Mouse (Mus musculus) spleen, postnatal 36 days (tissue): ENCODE measurements at regions not wholly inside any gene's neighbourhood (a gene's known extent, or its start where the extent isn't known, plus 50 kb on each side); places are given as distances from the start of the nearest gene placed in this dataset.
"Not testable (repeated sequence)": the region's sequence is repeated elsewhere in the genome, so short reads cannot be mapped to it uniquely, and the experiment has no call there.

Source experiments
- DNase-seq, 2 experiments: peaks; one replicate each; pipeline ENCODE4 v3.0.0; 2022; ENCODE audit warnings: low spot score in 2 of 2, mixed read lengths in 1 of 2

DNA sequence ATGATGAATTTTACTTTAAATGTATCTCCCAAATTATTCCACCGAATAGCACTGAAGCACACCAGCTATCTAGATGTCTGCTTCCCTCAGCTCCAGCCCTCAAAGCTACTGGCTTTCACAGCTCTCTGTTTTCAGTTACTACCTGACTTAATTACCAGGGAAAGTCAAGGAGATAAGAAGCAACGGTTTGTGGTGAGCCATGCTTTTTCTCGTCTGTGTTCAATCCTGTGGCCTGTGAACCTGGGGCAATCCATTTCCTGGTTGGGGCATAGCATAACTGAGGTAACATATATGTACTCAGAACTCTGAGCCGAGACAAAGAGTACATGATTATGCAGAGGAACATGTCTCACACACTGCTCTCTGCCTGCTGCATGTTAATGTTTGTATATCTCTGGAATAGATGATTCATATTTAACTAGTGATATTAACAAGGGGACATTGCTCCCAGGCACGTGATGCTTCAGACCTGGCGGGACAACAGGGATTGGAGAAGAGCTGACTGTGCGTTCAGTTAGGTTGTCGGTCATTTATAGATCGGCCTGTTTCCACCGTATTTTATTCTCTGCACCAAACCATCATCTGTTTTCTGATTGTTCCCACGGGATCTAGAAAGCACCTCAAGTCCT lies 453.3 kb downstream of the Dad1 start:
- DNase-seq: no peak

DNA sequence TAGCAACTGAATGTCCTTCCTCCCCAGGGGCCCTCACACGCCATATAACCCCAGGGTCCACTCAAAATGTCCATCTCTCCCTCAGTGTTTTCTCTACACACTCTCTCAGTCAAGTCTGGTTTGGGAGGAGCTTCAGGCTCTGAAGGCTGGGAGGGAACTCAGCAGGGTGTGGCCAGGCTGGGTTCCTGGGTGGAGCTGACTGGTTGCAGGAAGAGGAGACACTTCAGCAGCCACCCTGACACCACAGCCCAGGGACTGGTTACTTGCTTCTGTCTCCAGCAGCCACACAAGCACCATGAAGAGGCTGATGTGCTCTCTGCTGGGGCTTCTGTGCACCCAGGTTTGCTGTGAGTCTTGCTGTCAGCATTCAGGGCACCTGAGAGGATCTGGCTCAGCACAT lies 458.7 kb downstream of the Dad1 start:
- DNase-seq: peak; percentile 36 to 37

- no peak for DNase-seq
Observed at GRCm38 (mm10) chr14:53794527-53794926, 459.4 kb downstream of the Dad1 start.

DNA sequence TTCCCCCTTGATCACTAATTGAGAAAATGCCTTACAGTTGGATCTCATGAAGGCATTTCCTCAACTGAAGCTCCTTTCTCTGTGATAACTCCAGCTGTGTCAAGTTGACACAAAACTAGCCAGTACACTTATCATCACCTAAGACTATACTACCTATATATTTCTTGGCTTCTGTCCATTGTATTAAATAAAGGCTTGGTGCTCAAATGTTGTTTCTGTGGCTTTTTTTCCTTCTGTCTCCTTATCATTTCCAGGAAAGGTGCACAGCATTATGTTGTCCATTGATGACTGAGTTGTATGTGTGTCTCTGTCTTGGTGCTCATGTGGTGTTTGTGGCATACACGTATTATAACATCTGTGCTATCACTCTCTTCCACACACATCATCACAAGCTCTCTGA lies 461.5 kb downstream of the Dad1 start:
- DNase-seq: not testable (repeated sequence)

DNA sequence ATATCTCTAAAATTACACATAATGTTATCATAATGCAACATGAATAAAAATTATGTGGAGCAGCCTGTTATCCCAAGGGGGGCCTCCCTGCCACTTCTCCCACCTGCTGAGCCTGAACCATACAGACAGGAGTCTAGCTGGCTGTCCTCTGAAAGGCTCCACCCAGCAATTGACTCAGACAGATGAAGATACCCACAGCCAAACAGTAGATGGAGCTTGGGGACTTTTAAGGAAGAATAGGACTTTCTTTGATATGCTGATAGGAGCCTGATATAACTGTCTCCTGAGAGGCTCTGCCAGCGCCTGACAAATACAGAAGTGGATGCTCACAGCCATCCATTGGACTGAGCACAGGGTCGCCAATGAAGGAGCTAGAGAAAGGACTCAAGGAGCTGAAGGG lies 468.4 kb downstream of the Dad1 start:
- DNase-seq: not testable (repeated sequence)

DNA sequence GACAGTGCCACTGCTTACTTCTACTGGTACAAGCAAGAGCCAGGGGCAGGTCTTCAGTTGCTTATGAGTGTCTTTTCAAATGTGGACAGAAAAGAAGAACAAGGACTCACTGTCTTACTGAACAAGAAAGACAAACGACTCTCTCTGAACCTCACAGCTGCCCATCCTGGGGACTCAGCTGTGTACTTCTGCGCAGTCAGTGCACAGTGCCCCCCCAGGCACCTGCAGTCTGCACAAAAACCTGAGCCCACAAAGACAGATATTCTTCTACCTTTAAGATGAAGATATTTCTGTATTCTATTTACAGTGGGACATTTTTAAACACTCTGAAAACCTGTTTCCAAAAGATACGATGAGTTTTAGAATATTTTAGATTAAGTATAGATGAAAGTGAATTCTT lies 476.5 kb downstream of the Dad1 start:
- DNase-seq: no peak

DNA sequence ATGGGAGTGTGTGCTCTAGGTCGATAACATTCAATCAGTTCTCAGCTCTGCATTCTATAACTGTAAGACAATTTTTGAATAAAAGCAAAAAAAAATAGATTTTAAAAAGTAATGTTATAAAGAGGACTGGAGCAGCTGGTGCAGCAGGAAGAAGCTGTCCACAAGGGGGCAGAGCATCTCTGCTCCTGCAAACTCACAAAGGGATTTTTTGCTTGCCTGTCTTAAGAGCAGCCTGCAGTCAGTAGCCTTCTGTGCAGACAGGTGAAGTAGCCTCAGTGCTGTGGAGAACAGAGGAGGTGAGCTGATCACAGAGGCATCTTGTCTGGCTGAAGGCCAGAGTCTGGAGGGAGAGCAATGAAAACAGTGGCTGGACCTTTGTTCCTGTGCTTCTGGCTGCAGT lies 477.2 kb downstream of the Dad1 start:
- not testable (repeated sequence) for DNase-seq

DNA sequence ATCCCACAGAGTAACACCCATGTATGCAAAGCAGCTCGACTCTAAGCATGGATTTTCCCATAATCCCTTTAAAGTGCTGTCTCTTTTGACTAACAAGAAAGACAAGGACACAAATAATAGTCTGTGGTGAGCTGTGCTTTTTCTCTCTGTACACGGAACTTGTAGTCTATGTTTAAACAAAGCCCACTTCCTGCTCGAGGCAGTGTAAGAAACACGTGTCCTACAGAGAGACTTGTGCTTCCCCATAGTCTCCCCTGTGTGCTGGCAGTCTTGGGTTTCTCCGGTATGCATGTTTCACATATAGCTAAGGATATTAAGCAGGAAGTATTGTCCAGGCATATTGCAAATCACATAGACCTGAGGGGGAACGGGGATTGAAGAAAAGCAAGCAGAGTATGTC lies 487.4 kb downstream of the Dad1 start:
- DNase-seq: not testable (repeated sequence)

- not testable (repeated sequence) for DNase-seq
Observed at GRCm38 (mm10) chr14:53765918-53766317, 488.0 kb downstream of the Dad1 start.

- not testable (repeated sequence) for DNase-seq
Observed at GRCm38 (mm10) chr14:53760578-53760977, 493.3 kb downstream of the Dad1 start.

GRCm38 (mm10) chr14:53757782-53758181 lies 496.1 kb downstream of the Dad1 start:
- DNase-seq: not testable (repeated sequence)

GRCm38 (mm10) chr14:53757095-53757494 lies 496.8 kb downstream of the Dad1 start:
- not testable (repeated sequence) for DNase-seq

DNA sequence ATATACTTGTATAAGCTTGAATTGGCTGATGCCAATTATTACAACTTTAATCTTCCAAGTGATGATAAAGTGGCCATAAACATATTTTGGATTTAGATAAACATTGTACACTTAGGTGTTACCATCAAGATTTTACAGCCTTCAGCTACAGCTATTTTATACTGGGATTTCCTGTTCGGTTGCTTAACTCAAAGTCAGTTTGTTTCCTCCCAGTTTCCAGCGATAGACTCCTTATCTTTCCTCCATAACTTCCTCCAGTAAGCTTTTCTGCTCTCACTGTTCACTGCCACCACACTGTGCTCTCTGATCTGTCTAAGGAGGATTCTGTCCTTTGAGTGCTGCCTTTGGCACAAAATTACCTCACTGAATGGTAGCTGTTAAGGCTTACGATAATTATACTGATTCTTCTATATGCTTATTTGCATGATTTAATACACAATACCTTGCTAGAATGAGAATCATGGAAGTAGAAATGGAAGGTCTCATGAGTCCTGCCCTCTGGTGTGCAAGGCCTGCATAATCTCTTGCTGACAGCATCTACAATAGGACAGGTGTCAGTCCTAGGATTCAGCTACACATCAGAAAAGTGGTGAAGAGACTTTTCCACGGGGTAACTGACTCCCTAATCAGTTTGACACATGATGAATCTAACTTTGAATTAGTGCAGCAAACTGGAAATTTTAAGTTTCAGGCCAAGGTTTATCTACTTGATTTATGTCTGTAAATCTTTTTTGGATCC lies 503.0 kb downstream of the Dad1 start:
- DNase-seq: no peak

- not testable (repeated sequence) for DNase-seq
Observed at GRCm38 (mm10) chr14:53743552-53743951, 510.4 kb downstream of the Dad1 start.

DNA sequence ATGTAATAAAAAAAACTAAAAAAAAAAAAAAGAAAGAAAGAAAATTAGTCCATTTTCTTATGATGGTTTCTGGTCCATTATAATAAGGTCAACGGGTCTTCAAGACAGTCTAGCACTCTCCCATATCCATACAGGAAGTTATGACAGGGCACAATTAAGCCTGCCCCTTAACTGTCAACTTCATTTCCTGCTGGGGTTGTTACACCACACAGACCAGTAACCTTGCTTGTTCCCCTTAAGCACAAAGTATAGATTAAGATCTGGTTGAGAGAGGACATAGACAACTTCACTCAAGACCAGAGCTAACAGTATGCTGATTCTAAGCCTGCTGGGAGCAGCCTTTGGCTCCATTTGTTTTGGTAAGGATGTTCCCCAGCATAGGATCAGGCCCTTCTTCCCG lies 511.0 kb downstream of the Dad1 start:
- DNase-seq: not testable (repeated sequence)

GRCm38 (mm10) chr14:53741246-53741645 lies 512.7 kb downstream of the Dad1 start:
- peak; percentile 9 to 38 for DNase-seq

- DNase-seq: not testable (repeated sequence)
Observed at GRCm38 (mm10) chr14:53737962-53738361, 515.9 kb downstream of the Dad1 start.

DNA sequence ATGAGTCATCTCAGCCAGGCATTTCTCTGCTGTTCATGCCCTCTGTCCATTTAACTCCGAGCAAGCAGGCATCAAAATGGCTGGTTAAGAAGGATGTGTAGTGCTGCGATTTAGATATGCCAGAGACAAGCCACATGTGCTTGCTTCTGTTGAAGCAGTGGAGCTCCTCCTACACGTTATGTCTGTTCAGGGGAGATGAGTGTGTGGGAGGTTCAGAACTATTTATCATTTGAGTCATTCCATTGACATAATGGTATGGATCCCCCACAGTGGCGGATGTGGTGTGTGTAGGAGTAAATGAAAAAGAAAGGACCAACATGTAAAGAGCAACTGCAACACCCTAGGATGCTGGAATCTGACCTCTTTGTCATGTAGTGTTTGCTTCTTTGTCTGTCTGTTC lies 517.6 kb downstream of the Dad1 start:
- DNase-seq: not testable (repeated sequence)

GRCm38 (mm10) chr14:53731600-53731999 lies 522.3 kb downstream of the Dad1 start:
- not testable (repeated sequence) for DNase-seq

GRCm38 (mm10) chr14:53729877-53730276 lies 524.0 kb downstream of the Dad1 start:
- not testable (repeated sequence) for DNase-seq

GRCm38 (mm10) chr14:53729149-53729548 lies 524.8 kb downstream of the Dad1 start:
- not testable (repeated sequence) for DNase-seq

DNA sequence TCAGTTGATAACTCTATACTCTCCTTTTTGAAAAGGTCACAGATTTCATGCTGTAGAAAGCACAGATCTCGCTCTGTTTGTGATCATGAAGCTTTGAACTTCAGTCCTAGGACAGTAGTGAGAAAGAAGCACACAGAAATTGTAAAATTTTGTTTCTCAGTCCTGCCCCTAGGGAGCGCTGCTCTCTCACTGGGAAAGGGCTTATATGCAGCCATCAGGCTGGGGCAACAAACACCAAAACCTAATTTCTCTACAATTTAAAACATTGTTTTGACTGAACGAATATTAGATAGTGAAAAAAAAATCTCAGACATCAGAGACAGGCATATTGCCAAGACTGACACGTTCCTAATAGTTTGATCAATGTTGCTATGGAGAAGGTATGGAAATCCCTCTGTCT lies 527.0 kb downstream of the Dad1 start:
- DNase-seq: not testable (repeated sequence)

- not testable (repeated sequence) for DNase-seq
Observed at GRCm38 (mm10) chr14:53723611-53724010, 530.3 kb downstream of the Dad1 start.
